Mouse (Mus musculus): ENCODE data around the gene Icos. TPM values are rescaled to one million over a fixed set of nuclear protein-coding genes. Genes with fewer than 3 reads are reported as not detected.

Icos gene
- total RNA-seq (2021) = under 1 TPM; 0.08 to 0.15 TPM
- long read RNA-seq, experiment 1 = 0 reads
- long read RNA-seq, experiment 2 = 0 reads

DNA sequence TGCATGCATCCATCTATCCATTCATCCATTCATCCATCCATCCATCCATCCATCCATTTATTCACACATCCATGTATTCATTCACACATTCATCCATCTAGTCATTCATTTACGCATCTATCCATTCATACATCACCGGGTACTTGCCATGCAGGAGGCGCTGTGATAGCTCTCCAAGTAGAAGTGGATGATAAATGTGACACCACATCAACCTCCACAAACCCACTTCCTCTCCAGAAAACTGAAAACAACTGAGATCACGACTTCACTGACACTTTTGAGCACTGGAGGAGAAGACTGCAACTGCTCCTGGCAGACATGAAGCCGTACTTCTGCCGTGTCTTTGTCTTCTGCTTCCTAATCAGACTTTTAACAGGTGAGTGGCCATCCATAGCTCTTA lies at the start of gene Icos:
Gene Icos (plus strand): TSS at position 287 of the 400 bp plus-strand sequence.
- no peak for DNase-seq (ENCODE audit: low spot score in 2 of 2)

DNA sequence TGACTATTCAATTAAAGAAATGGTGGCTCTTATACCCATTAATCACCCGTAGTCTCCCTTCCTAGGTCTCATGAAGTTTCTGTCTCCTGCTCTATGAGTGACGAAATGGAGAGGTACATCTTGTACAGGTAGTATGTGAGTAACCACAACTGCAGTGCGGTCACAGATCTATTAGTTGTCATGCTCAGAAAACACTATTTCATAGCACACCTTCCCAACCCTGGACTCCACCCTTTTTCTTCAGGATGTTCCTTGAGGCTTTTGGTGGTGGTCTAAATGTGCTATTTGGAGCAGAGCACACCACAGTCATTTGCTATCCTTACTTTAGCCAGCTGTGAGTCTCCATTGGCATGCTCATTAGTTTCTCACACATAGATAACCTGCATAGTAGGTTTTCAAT lies 48.7 kb upstream of the Icos start:
- no peak for DNase-seq (ENCODE audit: low spot score in 2 of 2)

GRCm38 (mm10) chr1:60930397-60930796 lies 47.3 kb upstream of the Icos start:
- DNase-seq (ENCODE audit: low spot score in 2 of 2) = no peak

GRCm38 (mm10) chr1:60935968-60936581 lies 41.7 kb upstream of the Icos start:
- peak in 1 of 2 experiments; percentile 25 for DNase-seq (ENCODE audit: low spot score in 2 of 2)

GRCm38 (mm10) chr1:60936963-60937711 lies 40.6 kb upstream of the Icos start:
- no peak for DNase-seq (ENCODE audit: low spot score in 2 of 2)

GRCm38 (mm10) chr1:60938256-60938655 lies 39.5 kb upstream of the Icos start:
- peak in 1 of 2 experiments; percentile 20 for DNase-seq (ENCODE audit: low spot score in 2 of 2)

GRCm38 (mm10) chr1:60938974-60939373 lies 38.8 kb upstream of the Icos start:
- DNase-seq (ENCODE audit: low spot score in 2 of 2) = no peak

DNA sequence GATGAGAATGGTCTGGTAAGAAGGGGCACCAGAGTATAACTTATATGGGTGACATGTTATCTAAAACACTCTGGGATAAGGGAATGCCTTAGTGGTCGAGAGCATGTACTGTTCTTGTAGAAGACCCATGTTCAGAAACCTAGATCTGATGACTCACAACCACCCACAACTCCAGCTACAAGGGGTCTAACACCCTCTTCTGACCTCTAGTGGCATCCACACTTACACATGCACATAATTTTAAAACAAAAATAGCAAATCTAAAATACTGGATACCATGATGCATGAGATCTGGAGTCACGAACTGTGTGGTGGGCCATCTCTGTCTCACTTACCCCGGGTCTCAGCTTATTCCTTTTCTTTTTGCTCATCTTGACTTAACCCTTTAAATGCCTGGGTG lies 37.7 kb upstream of the Icos start:
- no peak for DNase-seq (ENCODE audit: low spot score in 2 of 2)

- no peak for DNase-seq (ENCODE audit: low spot score in 2 of 2)
Measured at GRCm38 (mm10) chr1:60940620-60941019, 37.1 kb upstream of the Icos start.

DNA sequence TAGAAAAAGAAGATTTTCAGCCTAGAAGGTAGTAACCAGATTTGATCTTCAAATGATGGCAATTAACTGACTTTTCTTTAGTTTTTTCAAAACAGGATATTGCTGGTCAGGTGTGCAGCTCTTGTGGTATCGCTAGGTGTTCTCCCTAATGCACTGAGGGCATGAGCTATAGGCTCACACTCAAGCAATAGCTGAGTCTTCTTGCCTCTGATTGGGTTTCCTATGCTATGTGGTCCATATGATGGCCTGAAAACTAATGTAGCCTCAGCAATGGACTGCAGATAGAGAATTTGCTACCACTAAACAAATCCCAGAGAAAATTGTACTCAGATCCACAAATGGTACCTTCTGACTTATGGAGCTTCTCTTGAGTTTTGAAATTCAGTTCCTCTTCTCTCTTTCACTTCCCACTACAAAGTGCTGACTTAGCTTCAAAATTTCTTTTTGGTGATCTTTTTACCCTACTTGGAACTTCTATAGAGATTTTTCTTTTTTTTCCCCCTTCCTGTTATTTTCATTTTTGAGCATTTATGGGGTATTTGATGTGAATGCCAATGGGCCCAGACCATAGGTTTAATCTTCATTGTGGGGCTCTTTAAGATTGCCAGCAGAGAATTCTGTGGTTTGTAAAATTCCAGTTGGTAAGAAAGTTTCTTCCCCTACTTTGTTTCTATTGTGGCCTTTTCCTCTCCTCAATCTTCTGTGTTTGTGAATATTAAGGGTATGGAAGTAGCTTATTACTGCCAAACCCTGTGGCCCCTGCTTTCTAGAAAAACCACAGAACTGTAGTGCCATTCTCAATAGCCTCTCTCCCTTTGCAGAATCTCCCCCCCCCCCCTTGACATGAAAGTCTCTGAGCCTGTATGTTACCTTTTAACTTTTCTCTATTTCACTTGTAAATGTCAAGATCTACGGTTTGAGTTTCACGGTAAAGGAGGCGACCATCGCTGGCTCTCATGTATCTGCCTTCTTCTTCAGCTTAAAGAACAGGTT lies 36.4 kb upstream of the Icos start:
- DNase-seq (ENCODE audit: low spot score in 2 of 2) = no peak

DNA sequence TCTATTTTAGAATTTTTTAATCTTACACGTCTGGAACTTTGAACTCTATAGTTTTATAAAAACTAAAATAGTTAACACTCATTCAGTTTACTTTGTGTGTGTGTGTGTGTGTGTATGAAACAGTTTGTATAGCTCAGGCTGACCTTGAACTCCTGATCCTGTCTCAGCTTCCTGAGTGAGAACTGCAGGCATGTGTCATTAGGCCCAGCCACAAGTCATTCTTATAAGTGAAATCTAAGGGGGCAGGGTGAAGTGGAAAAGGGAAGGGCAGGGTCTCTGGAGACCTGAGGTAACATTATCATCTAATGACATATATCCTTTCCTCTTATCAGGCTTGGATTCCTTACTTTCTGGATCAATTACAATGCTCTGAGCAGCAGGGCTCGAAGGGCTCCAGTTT lies 34.8 kb upstream of the Icos start:
- no peak for DNase-seq (ENCODE audit: low spot score in 2 of 2)

GRCm38 (mm10) chr1:60945633-60946401 lies 31.9 kb upstream of the Icos start:
- no peak for DNase-seq (ENCODE audit: low spot score in 2 of 2)

DNA sequence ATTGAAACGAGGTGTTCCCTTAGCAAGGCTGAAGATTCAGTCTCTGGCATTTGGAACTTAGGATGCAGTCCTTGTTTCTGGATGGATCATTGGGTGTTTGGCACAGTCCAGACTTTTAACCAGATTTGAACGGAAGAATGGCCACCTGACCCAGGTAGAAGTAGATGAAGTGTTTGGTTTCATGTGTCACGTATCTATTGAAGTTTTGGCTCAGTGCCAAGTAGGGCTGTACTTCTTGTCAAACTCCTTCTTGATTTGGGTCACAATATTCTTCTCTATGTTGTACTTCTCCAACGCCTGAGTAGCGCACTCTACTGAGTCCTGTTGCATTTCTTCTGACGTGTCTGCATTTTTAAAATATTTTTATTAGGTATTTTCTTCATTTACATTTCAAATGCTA lies 29.6 kb upstream of the Icos start:
- no peak for DNase-seq (ENCODE audit: low spot score in 2 of 2)

DNA sequence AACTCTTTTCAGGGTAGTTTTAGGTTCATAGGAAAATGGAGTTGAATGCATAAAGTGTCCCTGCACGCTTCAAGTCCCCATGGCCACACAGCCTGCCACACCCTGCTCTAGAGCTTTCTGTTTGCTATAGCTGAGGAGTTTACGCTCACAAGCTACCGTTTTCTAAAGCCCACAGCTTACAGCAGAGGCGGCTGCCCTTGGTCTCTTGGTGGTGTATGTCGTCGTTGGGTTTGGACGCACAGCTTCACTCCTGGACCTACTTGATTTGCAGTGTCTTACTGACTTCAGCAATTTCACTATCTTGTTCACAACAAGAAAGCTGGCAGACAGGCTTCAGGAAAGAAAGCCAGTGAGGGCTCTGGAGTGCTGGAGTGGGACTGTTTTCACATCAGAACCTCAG lies 24.8 kb upstream of the Icos start:
- DNase-seq (ENCODE audit: low spot score in 2 of 2) = no peak

DNA sequence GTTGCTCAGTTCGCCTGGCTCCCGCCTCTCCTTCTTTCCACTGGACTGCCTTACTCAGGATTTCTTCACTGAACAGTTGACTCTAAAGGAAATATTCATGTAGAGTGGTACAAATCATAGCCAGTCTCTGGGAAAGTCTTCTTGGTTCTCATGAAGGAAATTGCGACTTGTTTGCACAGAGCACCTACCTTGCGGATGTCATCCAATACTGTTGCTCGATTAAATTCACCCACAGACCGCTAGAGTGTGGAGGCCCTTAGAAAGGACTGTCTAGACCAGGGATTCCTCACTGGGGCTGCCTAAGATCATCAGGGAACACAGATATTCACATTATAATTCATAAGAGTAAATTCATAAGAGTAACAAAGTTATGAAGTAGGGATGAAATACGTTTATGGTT lies 24.0 kb upstream of the Icos start:
- no peak for DNase-seq (ENCODE audit: low spot score in 2 of 2)

- no peak for DNase-seq (ENCODE audit: low spot score in 2 of 2)
Measured at GRCm38 (mm10) chr1:60954759-60955158, 23.0 kb upstream of the Icos start.

- no peak for DNase-seq (ENCODE audit: low spot score in 2 of 2)
Measured at GRCm38 (mm10) chr1:60955186-60955585, 22.5 kb upstream of the Icos start.

GRCm38 (mm10) chr1:60956196-60956595 lies 21.5 kb upstream of the Icos start:
- DNase-seq (ENCODE audit: low spot score in 2 of 2) = no peak

DNA sequence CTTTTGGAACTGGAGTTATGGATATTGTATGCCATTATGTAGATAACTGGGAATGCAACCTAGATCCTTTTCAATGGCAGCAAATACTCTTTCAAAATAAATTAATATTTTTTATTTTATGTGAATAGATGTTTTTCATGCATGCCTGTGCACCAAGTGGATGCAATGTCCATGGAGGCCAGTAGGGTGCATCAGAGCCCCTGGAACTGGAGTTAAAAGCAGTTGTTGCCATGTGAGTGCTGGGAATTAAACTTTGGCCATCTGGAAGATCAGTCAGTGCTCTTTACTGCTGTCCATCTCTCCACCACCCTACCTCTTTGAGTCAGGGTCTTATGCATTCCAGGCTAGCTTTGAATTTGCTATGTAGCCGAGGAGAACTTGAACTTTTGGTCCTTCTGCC lies 19.4 kb upstream of the Icos start:
- DNase-seq (ENCODE audit: low spot score in 2 of 2) = no peak

GRCm38 (mm10) chr1:60959246-60959645 lies 18.5 kb upstream of the Icos start:
- DNase-seq (ENCODE audit: low spot score in 2 of 2) = no peak

DNA sequence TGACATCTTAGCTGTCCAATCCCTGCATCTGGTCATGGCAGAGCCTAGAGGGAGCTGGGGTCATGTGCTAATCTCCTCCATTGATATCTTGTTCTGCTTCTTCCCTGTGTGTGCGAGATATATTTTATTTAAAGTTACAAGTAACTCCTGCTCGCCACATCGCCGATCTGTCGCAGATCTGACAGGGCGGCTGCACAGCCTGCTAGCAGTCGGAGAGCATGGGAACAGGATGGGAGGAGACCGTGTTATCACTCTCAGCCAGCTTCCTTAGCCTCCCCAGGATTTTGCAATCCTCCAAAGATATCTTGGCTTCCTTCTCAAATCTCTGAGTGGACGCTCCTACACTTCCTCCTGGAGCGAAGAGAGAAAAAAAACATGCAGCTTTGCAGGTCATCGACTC lies 17.3 kb upstream of the Icos start:
- DNase-seq (ENCODE audit: low spot score in 2 of 2) = no peak
